In genomic region chr14:76876015-76876414, GRCm38 (mm10) we compare ENCODE assay signal across 8 mouse cellular contexts.
DNase-seq lines count a peak whose midpoint lies in the region; ATAC-seq and TF ChIP-seq lines count a peak whose summit lies in the region.

No protein-coding gene starts in this region.

- no peak for TF ChIP-seq EP300 in stomach, postnatal 0 days (optimal IDR thresholded peaks at IDR 0.05)

- no peaks in the 10 kb centered on the region for H3K27me3 ChIP-seq in hindbrain, embryonic 11.5 days (ENCODE audit: control insufficient read depth, insufficient read depth, low read length)
- H3K27me3 ChIP-seq in hindbrain, embryonic 16.5 days (replicated peaks; ENCODE audit: control insufficient read depth, insufficient read depth, low read length) = no peaks in the 10 kb centered on the region
- H3K27me3 ChIP-seq in E14TG2a.4 (ENCODE audit: insufficient read depth, low read length) = no peaks in the 10 kb centered on the region
- H3K27me3 ChIP-seq in cerebellum, adult 2 months (ENCODE audit: control insufficient read depth, insufficient read depth, low read length) = no peaks in the 10 kb centered on the region
- H3K27me3 ChIP-seq in heart, embryonic 10.5 days (ENCODE audit: insufficient read depth, poor library complexity, severe bottlenecking) = no peaks in the 10 kb centered on the region
- no peaks in the 10 kb centered on the region for H3K27me3 ChIP-seq in stomach, postnatal 0 days (ENCODE audit: control insufficient read depth, insufficient read depth, low read length)

- H3K4me1 ChIP-seq in hindbrain, embryonic 11.5 days (replicated peaks; ENCODE audit: control insufficient read depth, insufficient read depth, low read length) = no peaks in the 10 kb centered on the region; the same call in 1 of the 2 replicates
- peaks cover 11% of the 10 kb centered on the region for H3K4me1 ChIP-seq in hindbrain, embryonic 16.5 days (ENCODE audit: control insufficient read depth, insufficient read depth, low read depth, low read length)
- no peaks in the 10 kb centered on the region for H3K4me1 ChIP-seq in E14TG2a.4 (replicated peaks; ENCODE audit: low read depth, low read length)
- H3K4me1 ChIP-seq in cerebellum, adult 2 months (ENCODE audit: control insufficient read depth, insufficient read depth, low read length) = no peaks in the 10 kb centered on the region
- H3K4me1 ChIP-seq in heart, embryonic 10.5 days = peaks cover 22% of the 10 kb centered on the region
- H3K4me1 ChIP-seq in stomach, postnatal 0 days (replicated peaks; ENCODE audit: control insufficient read depth, insufficient read depth) = peaks cover 9% of the 10 kb centered on the region

- 55% methylated on average over 7 of the region's 7 CpGs for WGBS in hindbrain, embryonic 11.5 days
- WGBS in hindbrain, embryonic 16.5 days = 55% methylated on average over 7 of the region's 7 CpGs
- 54% methylated on average over 7 of the region's 7 CpGs for WGBS in cerebellum, adult 2 months
- WGBS in heart, embryonic 10.5 days = 51% methylated on average over 7 of the region's 7 CpGs
- 42% methylated on average over 7 of the region's 7 CpGs for WGBS in stomach, postnatal 0 days

- no peak for ATAC-seq in hindbrain, embryonic 11.5 days (ENCODE audit: low FRiP score)
- ATAC-seq in hindbrain, embryonic 16.5 days = no peak
- ATAC-seq in stomach, postnatal 0 days (ENCODE audit: low FRiP score, low TSS enrichment) = peak; percentile 9; the same call in 1 of the 2 replicates

- H3K4me3 ChIP-seq in hindbrain, embryonic 11.5 days (ENCODE audit: low read depth, low read length) = no peak overlapping the region
- no peak overlapping the region for H3K4me3 ChIP-seq in hindbrain, embryonic 16.5 days (ENCODE audit: low read length)
- H3K4me3 ChIP-seq in E14TG2a.4 (replicated peaks; ENCODE audit: low read length) = no peak overlapping the region
- no peak overlapping the region for H3K4me3 ChIP-seq in cerebellum, adult 2 months (replicated peaks; ENCODE audit: insufficient read depth, low read depth, low read length)
- no peak overlapping the region for H3K4me3 ChIP-seq in heart, embryonic 10.5 days
- H3K4me3 ChIP-seq in layer of hippocampus, adult 2 months = no peak overlapping the region
- H3K4me3 ChIP-seq in stomach, postnatal 0 days (ENCODE audit: low read depth, low read length) = no peak overlapping the region

- no peak overlapping the region for H3K27ac ChIP-seq in hindbrain, embryonic 11.5 days (ENCODE audit: low read depth, low read length)
- no peak overlapping the region for H3K27ac ChIP-seq in hindbrain, embryonic 16.5 days (ENCODE audit: low read depth, low read length)
- H3K27ac ChIP-seq in cerebellum, adult 2 months (ENCODE audit: insufficient read depth, low read length) = no peak overlapping the region
- peak overlapping the region; percentile 47 for H3K27ac ChIP-seq in heart, embryonic 10.5 days
- no peak overlapping the region for H3K27ac ChIP-seq in layer of hippocampus, adult 2 months
- H3K27ac ChIP-seq in stomach, postnatal 0 days (replicated peaks) = peak overlapping the region; percentile 85

- no peaks in the 10 kb centered on the region for H3K36me3 ChIP-seq in hindbrain, embryonic 11.5 days (ENCODE audit: control insufficient read depth, insufficient read depth, low read length)
- no peaks in the 10 kb centered on the region for H3K36me3 ChIP-seq in hindbrain, embryonic 16.5 days (ENCODE audit: control insufficient read depth, insufficient read depth, low read length)
- H3K36me3 ChIP-seq in E14TG2a.4 (ENCODE audit: insufficient read depth, low read length) = no peaks in the 10 kb centered on the region
- H3K36me3 ChIP-seq in heart, embryonic 10.5 days = no peaks in the 10 kb centered on the region
- no peaks in the 10 kb centered on the region for H3K36me3 ChIP-seq in stomach, postnatal 0 days (ENCODE audit: control insufficient read depth, insufficient read depth, low read length)

- no peak overlapping the region for H3K4me2 ChIP-seq in hindbrain, embryonic 11.5 days (replicated peaks; ENCODE audit: low read depth, low read length)
- H3K4me2 ChIP-seq in hindbrain, embryonic 16.5 days (ENCODE audit: low read length) = no peak overlapping the region
- no peak overlapping the region for H3K4me2 ChIP-seq in stomach, postnatal 0 days (replicated peaks; ENCODE audit: low read depth)

- peak; percentile 69 for TF ChIP-seq CTCF in E14TG2a.4 (conservative IDR thresholded peaks at IDR 0.05; ENCODE audit: low read length)
- peak; percentile 15; the same call in 1 of the 2 replicates for TF ChIP-seq CTCF in cerebellum, adult 2 months (IDR thresholded peaks at IDR 0.05; ENCODE audit: borderline replicate concordance, insufficient read depth, low read depth, low read length)
- peak; percentile 89 for TF ChIP-seq CTCF in layer of hippocampus, adult 2 months (conservative IDR thresholded peaks at IDR 0.05)
- peak; percentile 93 for TF ChIP-seq CTCF in stomach, postnatal 0 days (IDR thresholded peaks at IDR 0.05; ENCODE audit: low read depth)

- DNase-seq in hindbrain, embryonic 11.5 days (ENCODE audit: low spot score) = peak; percentile 75
- peak; percentile 43 to 47 for DNase-seq in cerebellum, adult 2 months
- no peak for DNase-seq in heart, embryonic 10.5 days (ENCODE audit: low spot score)
- DNase-seq in layer of hippocampus, adult 2 months (ENCODE audit: low spot score in 2 of 2) = peak; percentile 55 to 77
- peak; percentile 84 for DNase-seq in lung, postnatal 10 days
- DNase-seq in stomach, postnatal 0 days (ENCODE audit: low spot score) = peak; percentile 48

- no peaks in the 10 kb centered on the region for H3K9me3 ChIP-seq in hindbrain, embryonic 11.5 days (ENCODE audit: control insufficient read depth, low read length)
- H3K9me3 ChIP-seq in hindbrain, embryonic 16.5 days (ENCODE audit: control insufficient read depth, low read length) = no peaks in the 10 kb centered on the region
- H3K9me3 ChIP-seq in E14TG2a.4 (ENCODE audit: low read length) = no peaks in the 10 kb centered on the region
- no peaks in the 10 kb centered on the region for H3K9me3 ChIP-seq in heart, embryonic 10.5 days
- no peaks in the 10 kb centered on the region for H3K9me3 ChIP-seq in stomach, postnatal 0 days (ENCODE audit: control insufficient read depth, low read length)

- H3K9ac ChIP-seq in hindbrain, embryonic 11.5 days (ENCODE audit: low read depth, low read length) = no peak overlapping the region
- no peak overlapping the region for H3K9ac ChIP-seq in hindbrain, embryonic 16.5 days (ENCODE audit: low read depth, low read length)
- H3K9ac ChIP-seq in stomach, postnatal 0 days (ENCODE audit: low read length) = no peak overlapping the region

- TF ChIP-seq POLR2A in cerebellum, adult 2 months (IDR thresholded peaks at IDR 0.05; ENCODE audit: borderline replicate concordance, insufficient read depth, low read length) = no peak

Comparison
In these comparisons a context has a peak if more than half of its experiments do, and no peak if none do; other contexts are left out.
1. H3K27ac ChIP-seq: peak in heart, embryonic 10.5 days (single experiment) and stomach, postnatal 0 days (single experiment); none in hindbrain, embryonic 11.5 days (single experiment), hindbrain, embryonic 16.5 days (single experiment), cerebellum, adult 2 months (single experiment) and layer of hippocampus, adult 2 months (single experiment).
2. CTCF ChIP-seq: peak in every context shown above with its lines; median percentile 93 in stomach, postnatal 0 days; 89 in layer of hippocampus, adult 2 months; 69 in E14TG2a.4; 15 in cerebellum, adult 2 months.